Mouse (Mus musculus) T-helper 1 cell (primary cell): ENCODE measurements at regions not wholly inside any gene's neighbourhood (a gene's known extent, or its start where the extent isn't known, plus 50 kb on each side); places are given as distances from the start of the nearest gene placed in this dataset.

ENCODE experiments used
- in situ Hi-C: fragments of 300-600 bp; cut with MboI, MseI; formaldehyde crosslinking; loops from one replicate; pipeline ENCODE4 v1.15.1; 2025; ENCODE audit warnings: high pct_unique_total_duplicates

- in situ Hi-C loops, result loop anchor here (5.0 to 10.0 kb wide), 2 partner anchors 608 to 711 kb away; no protein-coding TSS in a partner anchor
Measured at GRCm38 (mm10) chr1:137334137-137334536, 373.9 kb upstream of the Nr5a2 start.

- in situ Hi-C loops, result loop anchor here (5.0 to 10.0 kb wide), 2 partner anchors 610 to 713 kb away; no protein-coding TSS in a partner anchor
Measured at GRCm38 (mm10) chr1:137332108-137332769, 372.0 kb upstream of the Nr5a2 start.

DNA sequence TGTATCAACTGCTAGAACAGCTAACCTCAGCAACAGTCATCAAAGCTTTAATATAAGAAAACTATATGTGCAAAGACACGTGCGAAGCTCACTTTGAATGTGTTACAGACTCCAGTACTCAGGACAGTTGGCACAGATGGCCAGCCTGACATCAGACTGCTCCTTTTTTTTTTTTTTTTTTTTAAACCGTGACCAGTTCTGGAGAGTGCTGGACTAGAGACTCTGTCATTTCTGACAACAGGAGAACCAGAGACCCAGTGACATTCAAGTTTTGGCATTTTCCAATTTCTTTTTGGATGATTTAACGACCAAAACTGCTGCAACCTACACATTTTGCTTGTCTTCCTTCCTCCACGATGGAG, 371.5 kb upstream of the Nr5a2 start:
- in situ Hi-C loops, result loop anchor here (5.0 to 10.0 kb wide), 2 partner anchors 611 to 713 kb away; no protein-coding TSS in a partner anchor

GRCm38 (mm10) chr1:137330634-137331033, 370.4 kb upstream of the Nr5a2 start:
- in situ Hi-C loops, result loop anchor here (5.0 to 10.0 kb wide), 2 partner anchors 612 to 714 kb away; no protein-coding TSS in a partner anchor

DNA sequence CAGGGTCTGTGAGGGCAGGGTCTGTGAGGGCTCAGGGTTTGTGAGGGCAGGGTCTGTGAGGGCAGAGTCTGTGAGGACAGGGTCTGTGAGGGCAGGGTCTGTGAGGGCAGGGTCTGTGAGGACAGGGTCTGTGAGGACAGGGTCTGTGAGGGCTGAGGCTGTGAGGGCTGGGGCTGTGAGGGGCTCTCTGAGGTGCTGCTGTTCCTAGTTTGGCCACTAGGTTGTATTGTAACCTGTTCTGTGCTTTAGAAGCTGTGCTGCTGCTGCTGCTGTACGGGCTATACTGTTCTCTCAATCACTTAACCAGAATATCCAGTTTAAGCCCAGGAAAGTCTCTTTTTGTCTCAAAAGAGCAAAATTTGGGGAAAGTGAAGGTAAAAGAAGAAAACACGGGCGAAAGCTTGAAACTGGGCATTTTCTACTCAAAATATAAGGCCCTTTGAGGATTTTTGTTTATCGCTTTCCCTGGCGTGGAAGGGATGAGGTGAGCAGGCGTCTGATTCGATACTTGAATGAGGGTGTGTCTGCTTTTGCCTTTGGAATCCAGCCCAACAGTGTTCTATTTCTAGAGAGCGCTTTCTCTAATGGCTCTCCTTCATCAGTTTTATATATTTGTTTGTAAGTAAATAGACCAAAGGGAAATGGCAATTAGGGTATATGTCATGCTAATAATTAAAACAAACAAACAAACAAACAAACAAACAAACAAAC, 363.8 kb upstream of the Nr5a2 start:
- in situ Hi-C loops, result no loop called here

GRCm38 (mm10) chr1:137323035-137323680, 362.9 kb upstream of the Nr5a2 start:
- in situ Hi-C loops, result no loop called here

GRCm38 (mm10) chr1:137302757-137303422, 342.6 kb upstream of the Nr5a2 start:
- in situ Hi-C loops, result no loop called here

- in situ Hi-C loops, result no loop called here
Measured at GRCm38 (mm10) chr1:137297780-137298569, 337.7 kb upstream of the Nr5a2 start.

DNA sequence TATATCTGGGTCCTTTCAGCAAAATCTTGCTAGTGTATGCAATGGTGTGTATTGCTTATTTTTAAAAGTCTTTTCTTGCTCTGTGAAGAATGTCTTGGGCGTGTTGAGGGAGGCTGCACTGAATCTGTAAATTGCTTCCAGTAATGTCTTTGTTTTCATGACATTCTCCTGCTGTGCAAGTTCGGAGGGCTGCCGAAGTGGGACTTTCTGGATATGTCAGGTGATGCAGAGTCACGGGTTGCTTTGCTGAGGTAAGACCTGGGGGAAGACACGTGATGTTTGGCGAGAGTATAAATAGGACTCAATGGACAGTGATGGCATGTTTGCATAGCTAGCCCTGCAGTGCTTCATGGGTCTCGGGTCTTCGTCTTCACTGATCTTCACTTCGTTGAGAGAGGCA, 329.2 kb upstream of the Nr5a2 start:
- in situ Hi-C loops, result no loop called here

DNA sequence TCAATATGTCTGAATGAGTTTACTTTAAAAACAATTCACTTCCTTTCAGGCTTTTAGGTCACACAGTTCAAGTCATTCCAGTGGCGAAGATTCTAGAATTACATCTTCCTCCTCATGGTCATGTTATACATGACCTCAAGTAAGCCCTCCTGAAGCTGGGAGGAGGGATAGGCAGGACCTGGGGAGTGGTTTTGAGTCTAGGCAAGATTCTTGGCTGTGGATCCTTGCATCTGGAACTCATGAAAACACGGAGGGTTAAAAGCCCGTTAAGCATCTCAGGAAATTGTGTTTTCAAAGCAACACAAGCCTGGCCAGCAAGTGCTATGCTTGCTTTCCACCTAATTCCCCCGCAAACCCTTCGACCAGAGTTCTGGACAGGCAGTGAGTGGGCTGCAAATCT, 323.0 kb upstream of the Nr5a2 start:
- in situ Hi-C loops, result no loop called here

DNA sequence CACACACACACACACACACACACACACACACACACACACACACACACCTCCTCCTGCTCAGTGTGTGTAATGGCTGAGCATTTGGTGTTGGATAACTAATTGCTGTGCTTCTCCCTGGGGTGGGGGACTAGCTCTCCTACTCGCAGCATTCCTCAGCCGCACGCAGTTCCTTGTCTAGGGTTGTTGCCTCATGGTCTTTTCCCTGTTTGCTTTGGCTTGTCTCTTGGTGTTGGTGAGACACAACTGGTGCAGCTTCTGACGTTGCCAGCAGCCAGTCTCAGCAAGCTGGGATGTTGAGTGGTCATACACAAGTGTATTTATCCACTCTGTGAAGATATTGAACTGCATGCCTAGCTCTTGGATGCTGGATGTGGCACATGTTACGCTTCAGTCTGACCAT, 322.2 kb upstream of the Nr5a2 start:
- in situ Hi-C loops, result no loop called here

DNA sequence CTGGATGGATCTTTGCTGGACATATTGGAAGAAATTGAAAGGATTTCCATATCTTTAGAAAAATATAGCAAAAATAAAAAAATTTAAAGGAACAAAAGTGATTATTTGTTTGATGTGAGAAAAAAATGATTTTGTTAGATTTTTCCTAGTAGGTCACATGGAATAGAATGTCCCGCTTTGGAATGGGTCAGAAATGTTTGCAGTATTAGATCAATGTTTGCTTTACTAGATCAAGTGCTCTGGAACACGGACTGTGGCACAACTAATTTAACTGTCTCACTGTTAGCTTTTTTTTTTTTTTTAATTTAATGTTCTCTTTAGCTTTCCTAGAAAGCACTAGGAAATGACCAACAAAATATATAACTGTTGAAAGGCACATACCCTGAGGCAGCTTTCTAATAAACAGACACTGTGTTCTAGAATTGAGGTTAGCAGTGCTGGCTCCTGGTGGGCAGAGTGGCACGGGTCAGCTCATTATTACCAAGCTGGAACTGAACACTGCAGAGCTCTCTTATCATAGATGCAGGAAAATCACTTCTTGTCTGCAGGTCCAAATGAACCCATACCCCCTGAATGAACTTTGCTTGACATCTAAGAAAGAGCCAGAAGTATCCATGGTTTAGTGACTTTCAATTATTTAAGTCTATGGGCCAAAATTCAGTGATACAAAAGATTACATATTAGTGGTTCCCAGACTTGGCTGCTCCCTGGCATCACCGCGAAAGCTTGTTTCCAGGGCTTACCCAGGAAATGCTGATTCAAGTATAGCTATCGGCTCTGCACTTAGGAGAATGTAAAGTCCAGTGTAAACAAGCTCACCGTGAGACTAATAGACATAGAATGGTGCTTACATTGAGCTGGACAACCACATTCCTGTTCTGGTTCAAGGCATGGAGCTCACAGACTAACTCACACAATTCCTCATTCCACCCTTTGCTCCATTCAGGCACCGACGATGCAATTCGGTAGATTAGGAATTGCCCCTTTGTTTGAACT, 320.4 kb upstream of the Nr5a2 start:
- in situ Hi-C loops, result no loop called here

- in situ Hi-C loops, result no loop called here
Measured at GRCm38 (mm10) chr1:137279981-137280380, 319.7 kb upstream of the Nr5a2 start.

DNA sequence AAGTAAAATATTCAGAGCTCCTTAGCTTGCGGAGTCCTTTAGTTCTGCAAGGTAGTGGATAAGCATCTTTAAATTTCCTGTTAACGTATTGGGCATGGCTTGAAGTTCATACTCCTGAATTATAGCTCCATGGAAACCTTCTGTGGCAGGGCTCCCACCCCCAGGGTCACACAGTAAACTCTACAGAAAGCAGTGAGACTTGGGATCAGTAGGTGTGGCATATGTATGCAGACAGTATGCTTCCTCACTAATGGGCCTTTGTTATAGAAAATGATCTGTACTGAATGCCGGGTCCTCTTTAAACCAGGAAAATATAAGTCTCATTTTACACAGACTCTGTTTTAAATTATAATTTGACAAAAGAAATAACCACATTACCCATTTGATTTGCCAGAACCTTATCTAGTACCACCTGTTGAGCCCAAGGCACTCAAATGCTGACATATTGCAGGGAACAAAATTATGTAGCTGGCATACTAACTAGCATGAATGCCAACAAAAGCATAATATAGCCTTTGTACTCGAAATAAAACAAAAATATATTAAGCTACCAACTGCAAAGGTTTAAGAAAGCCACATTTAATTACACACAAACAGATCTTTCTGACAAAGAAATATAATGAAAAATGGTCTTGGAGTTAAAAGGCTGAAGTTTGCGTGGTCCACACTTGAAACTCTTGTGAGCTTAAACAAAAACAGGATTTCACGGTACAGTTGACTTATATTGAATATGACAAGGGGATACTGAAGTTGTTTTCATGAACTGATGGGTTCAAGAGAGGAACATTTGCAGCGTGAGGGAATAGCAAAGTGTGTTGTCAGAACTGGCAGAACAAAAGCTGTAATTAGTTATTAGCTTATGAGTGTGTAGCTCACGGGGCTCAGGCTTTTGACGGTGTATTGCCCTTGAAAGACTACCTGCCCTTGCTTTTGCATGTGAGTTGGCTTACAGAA, 310.7 kb upstream of the Nr5a2 start:
- in situ Hi-C loops, result no loop called here

GRCm38 (mm10) chr1:137262806-137263370, 302.6 kb upstream of the Nr5a2 start:
- in situ Hi-C loops, result no loop called here

DNA sequence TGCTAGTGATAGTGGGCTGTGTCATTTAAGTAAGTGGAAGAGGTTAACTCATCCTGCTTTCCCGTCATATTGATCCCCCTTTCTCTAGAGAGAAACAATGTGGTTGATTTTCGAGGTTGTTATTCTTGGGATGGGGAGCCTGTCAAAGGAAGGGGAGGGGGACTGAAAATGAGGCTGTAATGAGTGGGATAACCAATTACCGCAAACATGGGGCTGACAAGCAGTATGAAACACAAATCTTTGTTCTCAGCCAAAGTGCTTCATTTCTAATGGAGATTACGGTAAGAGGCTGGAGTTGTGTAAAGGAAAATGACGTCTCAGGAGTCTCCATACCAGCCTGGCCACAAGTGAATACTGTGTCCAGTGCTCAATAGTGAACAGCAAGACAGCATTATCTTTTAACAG, 301.9 kb upstream of the Nr5a2 start:
- in situ Hi-C loops, result no loop called here

DNA sequence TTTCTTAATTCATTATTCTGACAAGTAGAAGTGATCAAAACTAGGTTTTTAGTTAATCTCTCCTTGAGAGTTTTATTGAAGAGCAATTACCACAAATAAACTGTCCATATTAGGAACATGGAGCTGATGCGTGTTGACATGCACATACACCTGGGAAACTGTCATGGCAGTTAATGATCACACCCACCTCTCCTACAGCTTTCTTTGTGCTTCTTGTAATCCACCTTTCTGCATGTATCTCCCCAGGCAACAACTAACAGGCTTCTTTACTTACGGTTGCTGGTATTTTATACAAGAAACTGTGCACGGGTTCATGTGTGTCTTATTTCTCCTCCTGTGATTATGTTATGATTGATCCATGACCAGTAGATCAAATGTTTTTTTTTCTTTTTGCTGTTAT, 296.0 kb upstream of the Nr5a2 start:
- in situ Hi-C loops, result no loop called here

DNA sequence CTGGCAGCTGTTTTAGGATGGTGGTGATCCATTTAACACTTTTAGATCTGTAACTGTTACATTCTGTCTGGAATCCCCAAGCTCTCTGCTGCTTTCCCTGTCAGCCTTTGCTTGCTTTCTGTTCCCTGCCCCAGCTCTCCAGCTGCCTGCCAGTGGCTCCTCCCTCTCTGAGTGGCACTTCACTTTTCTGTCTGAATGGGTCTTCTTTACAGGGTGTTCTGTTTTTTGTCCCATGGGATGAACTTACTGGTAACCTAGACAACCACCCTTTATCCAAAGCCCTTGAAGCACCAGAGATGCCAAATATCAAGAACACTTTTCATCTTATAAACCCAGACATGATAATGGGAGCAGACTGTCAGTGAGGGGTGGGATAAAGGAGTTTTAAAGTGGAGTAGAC, 294.8 kb upstream of the Nr5a2 start:
- in situ Hi-C loops, result no loop called here

- in situ Hi-C loops, result no loop called here
Measured at GRCm38 (mm10) chr1:137254634-137255033, 294.4 kb upstream of the Nr5a2 start.
